Mouse (Mus musculus) heart, embryonic 13.5 days (tissue): Measurements from ENCODE around the gene Rasal1. TPM values are rescaled to one million over a fixed set of nuclear protein-coding genes. Genes with fewer than 3 reads are reported as not detected.

ENCODE experiments used
- ATAC-seq: fragments of 200-750 bp; cut with Nextera tagmentation; 2 replicates; pipeline ENCODE4 v1.8.0; 2017; ENCODE audit warnings: moderate TSS enrichment; ENCODE audit not compliant: insufficient number of reproducible peaks, low FRiP score, low TSS enrichment; ENCODE audit errors: extremely low read depth
- H3K27ac ChIP-seq: fragments of 300-500 bp; sonication (generic); replicated peaks from 2 replicates; pipeline ENCODE4 v1.5.1; 2015; ENCODE audit warnings: moderate library complexity, mild to moderate bottlenecking, inconsistent platforms
- H3K27me3 ChIP-seq: fragments of 300-500 bp; sonication (generic); replicated peaks from 2 replicates; pipeline ENCODE4 v1.6.1; 2015; ENCODE audit warnings: mild to moderate bottlenecking, inconsistent platforms
- H3K36me3 ChIP-seq: fragments of 300-500 bp; sonication (generic); 2 replicates; pipeline ENCODE4 v1.6.1; 2015; ENCODE audit warnings: mild to moderate bottlenecking, inconsistent platforms
- H3K4me1 ChIP-seq: fragments of 300-500 bp; sonication (generic); 2 replicates; pipeline ENCODE4 v1.6.1; 2015; ENCODE audit warnings: inconsistent platforms
- H3K4me2 ChIP-seq: fragments of 300-500 bp; sonication (generic); 2 replicates; pipeline ENCODE4 v1.6.1; 2015; ENCODE audit warnings: inconsistent platforms, mild to moderate bottlenecking, moderate library complexity
- H3K4me3 ChIP-seq: fragments of 300-500 bp; sonication (generic); 2 replicates; pipeline ENCODE4 v1.5.1; 2015; ENCODE audit warnings: moderate library complexity, mild to moderate bottlenecking, inconsistent platforms
- H3K9ac ChIP-seq: fragments of 300-500 bp; sonication (generic); 2 replicates; pipeline ENCODE4 v1.6.1; 2015; ENCODE audit warnings: inconsistent platforms, mild to moderate bottlenecking, moderate library complexity
- H3K9me3 ChIP-seq: fragments of 300-500 bp; sonication (generic); 2 replicates; pipeline ENCODE4 v1.6.1; 2016; ENCODE audit warnings: inconsistent platforms
- whole genome bisulfite sequencing: fragments of 180-500 bp; shearing (Covaris S2); methylation state at CpG from one replicate; pipeline ENCODE4 v1.1.7; 2015; ENCODE audit warnings: mixed read lengths; 5-methylcytosine and 5-hydroxymethylcytosine counted together
- polyA plus RNA-seq: library from polyadenylated mRNA; unstranded; fragments of >200 nt; fragmentation: Nextera tagmentation; extraction: Ambion mirVana; gene quantifications from 2 replicates; pipeline ENCODE4 v1.2.1, GENCODE M21; 2015

Rasal1 gene
- polyA plus RNA-seq, 1 experiment from 2014 or later, result 0.37 TPM

- H3K4me3 ChIP-seq, result no peak overlapping the region
- peaks cover 9% of the 10 kb centered on the region for H3K4me1 ChIP-seq
- H3K9ac ChIP-seq, result no peak overlapping the region
- H3K27me3 ChIP-seq, result no peaks in the 10 kb centered on the region
- no peak overlapping the region for H3K27ac ChIP-seq
- WGBS, result 81% methylated on average over 5 of the region's 5 CpGs
- ATAC-seq, result no peak
- H3K4me2 ChIP-seq, result no peak overlapping the region
- H3K36me3 ChIP-seq, result peaks cover 100% of the 10 kb centered on the region
- H3K9me3 ChIP-seq, result no peaks in the 10 kb centered on the region
These were observed 26.3 kb upstream of the Rasal1 start for GRCm38 (mm10) chr5:120622198-120622851.

DNA sequence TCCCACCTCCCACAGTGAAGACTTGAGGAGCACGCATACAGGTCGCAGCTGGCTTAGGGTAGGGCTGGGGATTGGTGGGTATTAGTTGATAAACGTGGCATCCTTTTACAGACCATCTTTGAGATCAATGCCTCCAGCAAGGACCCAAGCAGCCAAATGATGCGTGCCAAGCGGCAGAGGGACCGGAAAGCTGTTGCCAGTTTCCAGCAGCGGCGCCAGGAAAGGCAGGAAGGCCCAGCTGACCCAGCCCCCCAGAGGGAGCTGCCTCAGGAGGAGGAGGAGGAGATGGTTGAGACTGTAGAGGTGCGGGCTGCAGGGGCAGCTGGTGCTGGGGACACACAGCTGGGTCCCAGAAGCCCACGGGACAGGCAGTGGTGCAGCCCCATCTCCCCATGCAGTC, 24.2 kb upstream of the Rasal1 start:
- peaks cover 19% of the 10 kb centered on the region for H3K4me1 ChIP-seq
- no peak overlapping the region for H3K27ac ChIP-seq
- no peak for ATAC-seq
- 91% methylated on average over 10 of the region's 10 CpGs for WGBS
- H3K4me3 ChIP-seq, result no peak overlapping the region
- peaks cover 93% of the 10 kb centered on the region for H3K36me3 ChIP-seq
- no peak overlapping the region for H3K4me2 ChIP-seq
- no peak overlapping the region for H3K9ac ChIP-seq
- no peaks in the 10 kb centered on the region for H3K27me3 ChIP-seq
- no peaks in the 10 kb centered on the region for H3K9me3 ChIP-seq

DNA sequence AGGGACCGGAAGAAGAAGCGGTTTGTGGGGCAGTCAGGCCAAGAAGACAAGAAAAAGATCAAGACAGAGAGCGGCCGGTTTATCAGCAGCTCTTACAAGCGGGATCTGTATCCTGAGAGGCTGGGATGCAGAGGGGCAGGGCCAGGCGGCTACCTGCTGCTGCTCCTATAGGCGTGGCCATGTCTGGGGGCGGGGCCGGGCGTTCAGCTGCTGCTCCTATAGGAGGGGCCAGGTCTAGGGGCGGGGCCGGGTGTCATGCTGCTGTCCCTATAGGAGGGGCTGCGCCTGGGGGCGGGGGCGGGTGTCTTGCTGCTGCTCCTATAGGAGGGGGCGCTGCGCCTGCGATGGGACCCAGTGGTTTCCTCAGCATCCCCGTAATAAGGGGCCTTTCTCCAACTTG, 22.2 kb upstream of the Rasal1 start:
- Histone ChIP-seq H3K27me3 (peaks cover 12% of the 10 kb centered on the region), H3K4me1 (peaks cover 27% of the 10 kb centered on the region), H3K27ac (no peak overlapping the region), H3K4me2 (no peak overlapping the region), H3K36me3 (peaks cover 74% of the 10 kb centered on the region), H3K9me3 (no peaks in the 10 kb centered on the region), H3K4me3 (no peak overlapping the region), H3K9ac (no peak overlapping the region)
- ATAC-seq, result no peak
- WGBS, result 42% methylated on average over 19 of the region's 19 CpGs

DNA sequence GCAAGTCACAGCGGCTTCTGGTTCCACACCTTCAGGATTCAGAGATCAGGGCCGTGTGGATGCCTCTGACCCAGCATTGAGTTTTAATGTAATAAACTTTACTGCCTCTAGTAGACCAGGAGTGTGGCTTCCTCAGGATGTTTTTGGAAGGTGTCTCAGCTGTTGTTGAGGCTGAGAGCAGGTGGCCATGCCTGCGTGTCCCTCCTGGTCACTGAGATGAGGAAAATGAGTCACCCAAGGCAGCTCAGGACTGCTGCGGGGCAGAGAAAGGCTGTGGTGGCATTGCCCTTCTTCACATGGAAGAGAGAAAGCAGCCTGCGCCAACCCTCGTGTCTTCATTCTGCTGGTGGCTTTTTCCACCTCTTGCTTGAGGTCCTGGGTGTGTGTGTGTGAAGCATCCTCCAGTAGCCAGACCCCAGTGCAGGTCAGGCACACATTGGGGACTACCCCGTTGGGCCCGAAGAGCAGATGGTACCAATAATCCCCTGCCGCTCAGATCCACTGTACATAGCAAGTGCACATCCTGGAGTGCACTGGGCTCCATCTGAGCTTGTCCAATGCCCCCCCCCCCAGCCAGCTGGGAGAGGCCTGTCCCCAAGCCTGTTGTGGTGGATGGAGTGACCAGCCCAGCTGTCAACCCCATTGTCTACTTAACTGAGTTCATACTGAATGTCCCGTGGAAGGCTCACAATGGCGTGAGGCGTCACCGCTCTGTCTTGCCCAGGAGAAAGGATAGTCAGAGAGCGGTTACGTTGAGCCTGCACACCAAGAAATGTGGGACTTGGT, 20.9 kb upstream of the Rasal1 start:
- 88% methylated on average over 15 of the region's 15 CpGs for WGBS
- ATAC-seq, result no peak

DNA sequence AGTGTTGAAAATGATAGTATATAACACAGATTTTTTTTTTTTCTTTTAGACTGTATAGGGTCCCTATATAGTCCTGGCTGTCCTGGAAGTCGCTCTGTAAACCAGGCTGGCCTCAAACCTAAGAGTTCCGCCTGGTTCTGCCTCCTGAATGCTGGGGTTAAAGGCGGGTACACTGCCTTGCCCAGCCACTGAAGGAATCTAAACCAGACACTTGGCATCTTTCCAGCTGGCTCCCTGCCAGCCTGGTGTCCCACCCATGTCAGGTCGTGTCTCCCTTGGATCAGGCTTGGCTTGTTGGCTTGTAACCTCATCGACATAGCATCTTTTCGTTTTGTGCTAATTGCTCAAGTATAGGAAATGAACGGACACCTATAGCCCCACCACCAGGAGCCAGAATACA, 20.0 kb upstream of the Rasal1 start:
- Histone ChIP-seq H3K36me3 (peaks cover 51% of the 10 kb centered on the region), H3K27me3 (peaks cover 16% of the 10 kb centered on the region), H3K4me3 (no peak overlapping the region), H3K4me1 (peaks cover 18% of the 10 kb centered on the region), H3K9me3 (no peaks in the 10 kb centered on the region; the same call in 1 of the 2 replicates), H3K27ac (no peak overlapping the region), H3K9ac (no peak overlapping the region), H3K4me2 (no peak overlapping the region)
- ATAC-seq, result no peak
- WGBS, result 43% methylated on average over 7 of the region's 7 CpGs

More for the DNA sequence above, 20.9 kb upstream of the Rasal1 start:
- Histone ChIP-seq H3K9ac (no peak overlapping the region), H3K4me3 (no peak overlapping the region), H3K27ac (no peak overlapping the region), H3K36me3 (peaks cover 61% of the 10 kb centered on the region), H3K27me3 (peaks cover 12% of the 10 kb centered on the region), H3K4me2 (no peak overlapping the region), H3K4me1 (peaks cover 18% of the 10 kb centered on the region), H3K9me3 (no peaks in the 10 kb centered on the region; the same call in 1 of the 2 replicates)

GRCm38 (mm10) chr5:120631128-120631527, 17.5 kb upstream of the Rasal1 start:
- peak overlapping the region; percentile 43 for H3K4me3 ChIP-seq
- H3K27me3 ChIP-seq, result peaks cover 19% of the 10 kb centered on the region
- H3K27ac ChIP-seq, result no peak overlapping the region
- peaks cover 26% of the 10 kb centered on the region for H3K36me3 ChIP-seq
- H3K9me3 ChIP-seq, result no peaks in the 10 kb centered on the region; the same call in 1 of the 2 replicates
- peak overlapping the region; percentile 67 for H3K9ac ChIP-seq
- no peak for ATAC-seq
- 5% methylated on average over 29 of the region's 29 CpGs for WGBS
- H3K4me2 ChIP-seq, result peak overlapping the region; percentile 73
- H3K4me1 ChIP-seq, result peaks cover 23% of the 10 kb centered on the region

DNA sequence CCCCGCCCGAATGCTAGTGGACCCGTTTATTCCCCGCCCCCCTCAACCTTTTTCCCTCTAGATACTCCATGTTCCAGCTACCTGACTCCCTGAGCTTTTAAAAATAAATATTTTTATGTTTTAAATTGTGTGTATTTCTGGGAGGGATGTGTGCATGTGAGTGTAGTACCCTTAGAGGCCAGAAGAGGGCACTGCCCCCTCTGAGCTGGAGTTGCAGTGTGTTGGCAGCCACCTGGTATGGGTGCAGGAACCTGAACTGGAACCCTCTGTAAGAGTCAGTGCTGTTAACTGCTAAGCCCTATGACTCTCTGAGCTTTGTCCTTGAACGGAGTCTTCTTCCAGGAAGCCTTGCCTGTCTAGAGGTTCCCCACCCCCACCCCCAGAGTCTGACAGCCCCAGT, 16.7 kb upstream of the Rasal1 start:
- Histone ChIP-seq H3K27ac (no peak overlapping the region), H3K9me3 (no peaks in the 10 kb centered on the region; the same call in 1 of the 2 replicates), H3K27me3 (peaks cover 19% of the 10 kb centered on the region), H3K4me3 (no peak overlapping the region), H3K4me2 (no peak overlapping the region), H3K9ac (no peak overlapping the region), H3K4me1 (peaks cover 23% of the 10 kb centered on the region), H3K36me3 (peaks cover 19% of the 10 kb centered on the region)
- no peak for ATAC-seq
- WGBS, result 77% methylated on average over 5 of the region's 5 CpGs

GRCm38 (mm10) chr5:120634131-120634530, 14.5 kb upstream of the Rasal1 start, which contains the start of gene Cfap73:
Gene Cfap73 (minus strand): TSS chr5:120634235.
- 35% methylated on average over 9 of the region's 9 CpGs for WGBS
- no peak within 1 kb of the TSS for H3K9ac ChIP-seq
- no peak within 1 kb of the TSS for H3K4me2 ChIP-seq
- ATAC-seq, result no peak
- no peak within 1 kb of the TSS for H3K27ac ChIP-seq
- no peaks in the 10 kb centered on the region; the same call in 1 of the 2 replicates for H3K9me3 ChIP-seq
- H3K27me3 ChIP-seq, result peaks cover 19% of the 10 kb centered on the region
- H3K4me1 ChIP-seq, result peaks cover 13% of the 10 kb centered on the region; the same call in 1 of the 2 replicates
- H3K4me3 ChIP-seq, result no peak within 1 kb of the TSS
- H3K36me3 ChIP-seq, result no peaks in the 10 kb centered on the region

DNA sequence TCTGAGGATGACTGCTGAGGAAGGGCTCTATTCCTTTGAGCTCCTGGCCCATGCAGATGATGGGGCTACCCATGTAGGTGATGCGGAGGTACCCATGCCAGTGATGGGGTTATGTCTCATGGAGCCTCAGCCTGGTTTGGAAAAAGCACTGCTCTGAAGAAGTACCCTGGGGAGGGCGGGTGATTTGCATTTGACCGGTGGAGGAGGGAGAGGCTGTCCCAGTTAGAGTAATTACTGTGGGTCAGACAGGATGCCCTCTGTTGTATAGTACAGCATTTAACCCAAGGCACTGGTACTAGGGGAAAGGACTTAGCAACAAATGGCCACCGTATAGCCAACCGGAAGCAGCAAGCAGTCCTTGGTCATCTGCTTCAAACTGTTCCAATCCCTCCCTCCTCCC, 13.8 kb upstream of the Rasal1 start:
- Histone ChIP-seq H3K4me2 (no peak overlapping the region), H3K4me1 (peaks cover 13% of the 10 kb centered on the region; the same call in 1 of the 2 replicates), H3K36me3 (no peaks in the 10 kb centered on the region), H3K27ac (no peak overlapping the region), H3K4me3 (no peak overlapping the region), H3K9me3 (no peaks in the 10 kb centered on the region; the same call in 1 of the 2 replicates), H3K9ac (no peak overlapping the region), H3K27me3 (peaks cover 16% of the 10 kb centered on the region)
- 44% methylated on average over 5 of the region's 5 CpGs for WGBS
- ATAC-seq, result no peak

GRCm38 (mm10) chr5:120635633-120636032, 13.0 kb upstream of the Rasal1 start:
- no peak overlapping the region for H3K9ac ChIP-seq
- H3K4me3 ChIP-seq, result no peak overlapping the region
- H3K27me3 ChIP-seq, result peaks cover 8% of the 10 kb centered on the region
- no peaks in the 10 kb centered on the region for H3K36me3 ChIP-seq
- no peak overlapping the region for H3K27ac ChIP-seq
- WGBS, result 75% methylated on average over 5 of the region's 5 CpGs
- no peak for ATAC-seq
- H3K4me1 ChIP-seq, result peaks cover 13% of the 10 kb centered on the region; the same call in 1 of the 2 replicates
- no peaks in the 10 kb centered on the region; the same call in 1 of the 2 replicates for H3K9me3 ChIP-seq
- H3K4me2 ChIP-seq, result no peak overlapping the region

DNA sequence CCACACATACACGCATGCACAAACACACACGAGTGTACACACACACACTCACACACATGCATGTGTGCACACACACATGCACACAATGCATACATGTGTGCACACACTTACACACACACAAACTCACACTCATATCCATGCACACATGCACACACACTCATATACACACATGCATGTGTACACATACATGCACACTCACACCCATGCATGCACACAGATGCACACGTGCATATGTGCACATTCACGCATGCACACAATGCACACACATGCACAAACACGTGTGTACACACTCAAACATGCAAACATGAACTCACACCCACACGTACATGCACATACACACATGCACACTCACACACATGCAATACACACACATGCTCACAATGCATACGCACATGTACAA, 8.5 kb upstream of the Rasal1 start:
- Histone ChIP-seq H3K4me2 (no peak overlapping the region), H3K4me3 (no peak overlapping the region), H3K27me3 (no peaks in the 10 kb centered on the region), H3K9me3 (no peaks in the 10 kb centered on the region), H3K4me1 (peaks cover 10% of the 10 kb centered on the region), H3K27ac (no peak overlapping the region), H3K36me3 (no peaks in the 10 kb centered on the region), H3K9ac (no peak overlapping the region)
- ATAC-seq, result no peak
- WGBS, result 82% methylated on average over 7 of the region's 7 CpGs
